Mouse (Mus musculus): ENCODE measurements around the gene Rad52. TPM values are rescaled to one million over a fixed set of nuclear protein-coding genes. Genes with fewer than 3 reads are reported as not detected.

The Rad52 gene
- 10 to 100 TPM; 27.4 to 31.5 TPM for total RNA-seq (2021)
- long read RNA-seq, experiment 1, partial matches to known transcripts, result 2 of 21 reads
- long read RNA-seq, experiment 1, other reads (novel, unspliced or antisense), result 18 of 21 reads
- long read RNA-seq, experiment 2, partial matches to known transcripts, result 1 of 17 reads
- long read RNA-seq, experiment 2, other reads (novel, unspliced or antisense), result 15 of 17 reads

DNA sequence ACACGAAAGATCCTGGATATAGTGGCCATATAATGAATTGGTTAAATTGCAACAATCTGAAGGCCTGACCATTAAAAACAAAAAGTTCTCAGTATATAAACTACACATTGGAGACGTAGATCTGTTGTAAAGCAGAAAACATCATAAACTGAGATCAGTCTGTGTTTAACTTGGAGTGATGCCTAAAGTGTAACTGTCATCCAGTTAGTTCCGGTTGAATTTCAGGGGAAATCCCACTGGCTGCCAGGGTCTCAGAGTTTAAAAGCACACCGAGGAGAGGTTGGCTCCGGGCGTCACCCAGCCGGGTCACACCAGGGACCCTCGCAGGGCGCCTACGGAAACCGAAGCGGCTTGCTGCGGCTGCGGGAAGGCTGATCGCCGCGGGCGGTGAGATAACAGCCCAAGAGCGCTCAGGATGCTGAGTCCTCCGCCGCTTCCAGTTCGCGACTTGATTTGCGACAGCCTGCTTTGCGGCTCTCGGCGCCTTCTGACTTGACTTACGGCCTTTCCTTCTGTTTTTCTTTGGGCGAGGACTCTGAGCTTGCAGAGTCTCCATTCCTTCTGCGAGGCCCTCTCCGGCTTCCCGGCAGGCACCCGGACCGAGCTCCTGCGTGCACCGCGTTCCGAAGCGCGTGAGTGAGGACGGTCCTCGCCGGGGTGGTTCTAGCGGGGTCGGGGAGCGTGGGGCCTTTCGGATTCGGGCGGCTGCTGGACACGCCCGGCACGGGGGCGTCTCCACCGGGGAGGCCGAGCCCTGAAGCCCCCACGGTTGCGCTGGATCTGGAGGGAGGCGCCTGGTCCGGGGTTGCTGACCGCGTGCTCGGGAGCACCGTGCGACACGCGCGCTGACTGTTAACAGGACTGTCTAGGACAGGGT, at the start of gene Rad52:
TSS of gene Rad52 (plus strand) at position 495 of the 877 bp plus-strand sequence.
- DNase-seq (ENCODE audit: low spot score in 2 of 2), result peak; percentile 91 to 92
- intact Hi-C loops (cut with DNase I), result loop anchor here (2.0 to 5.0 kb wide), 3 partner anchors 54 to 415 kb away; partner anchors contain the start of gene Erc1

DNA sequence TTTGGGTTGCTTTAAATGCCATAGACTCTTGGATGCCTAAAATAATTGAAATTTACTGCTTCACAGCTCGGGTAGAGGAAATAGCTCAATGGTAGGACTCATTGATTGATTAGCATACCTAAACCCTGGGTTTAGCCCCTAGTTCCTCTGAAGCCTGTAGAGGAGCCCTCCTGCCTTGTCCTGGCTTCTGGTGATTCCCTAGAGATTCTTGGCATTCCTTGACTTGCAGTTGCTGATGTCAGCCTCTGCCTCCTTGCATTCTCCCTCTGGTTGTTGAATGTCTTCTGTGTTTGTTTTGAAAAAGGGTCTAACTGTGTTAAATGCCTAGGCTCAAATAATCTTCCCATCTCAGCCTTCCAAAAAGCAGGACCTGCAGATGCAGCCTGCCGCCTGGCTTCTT, 48.3 kb upstream of the Rad52 start:
- intact Hi-C loops (cut with DNase I), result no loop called here
- no peak for DNase-seq (ENCODE audit: low spot score in 2 of 2)

GRCm38 (mm10) chr6:119855471-119855870, 47.0 kb upstream of the Rad52 start:
- intact Hi-C loops (cut with DNase I), result no loop called here
- no peak for DNase-seq (ENCODE audit: low spot score in 2 of 2)

- no peak for DNase-seq (ENCODE audit: low spot score in 2 of 2)
- intact Hi-C loops (cut with DNase I), result no loop called here
Measured at GRCm38 (mm10) chr6:119860236-119860635, 42.3 kb upstream of the Rad52 start.

DNA sequence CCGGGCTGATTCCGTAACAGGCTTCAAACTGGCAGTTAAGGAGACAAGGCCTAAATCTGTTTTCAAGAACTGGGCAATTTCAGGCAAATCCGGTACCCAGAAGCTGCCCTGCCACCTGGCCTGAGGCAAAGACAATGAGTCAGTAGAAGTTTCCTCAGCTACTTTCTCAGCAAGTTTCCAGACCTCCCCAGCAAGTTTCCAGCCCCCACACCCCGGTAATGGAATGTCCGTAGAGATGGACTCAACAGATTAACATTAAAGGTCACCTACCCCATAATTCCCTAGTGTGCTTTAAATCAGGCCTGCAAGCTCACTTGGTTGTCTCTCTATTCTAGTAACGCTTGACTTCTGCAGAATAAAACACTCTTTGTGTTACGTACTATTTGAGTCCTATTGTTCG, 41.0 kb upstream of the Rad52 start:
- DNase-seq (ENCODE audit: low spot score in 2 of 2), result no peak
- intact Hi-C loops (cut with DNase I), result no loop called here

- peak; percentile 75 to 89 for DNase-seq (ENCODE audit: low spot score in 2 of 2)
- intact Hi-C loops (cut with DNase I), result no loop called here
Measured at GRCm38 (mm10) chr6:119864341-119865034, 38.0 kb upstream of the Rad52 start.

DNA sequence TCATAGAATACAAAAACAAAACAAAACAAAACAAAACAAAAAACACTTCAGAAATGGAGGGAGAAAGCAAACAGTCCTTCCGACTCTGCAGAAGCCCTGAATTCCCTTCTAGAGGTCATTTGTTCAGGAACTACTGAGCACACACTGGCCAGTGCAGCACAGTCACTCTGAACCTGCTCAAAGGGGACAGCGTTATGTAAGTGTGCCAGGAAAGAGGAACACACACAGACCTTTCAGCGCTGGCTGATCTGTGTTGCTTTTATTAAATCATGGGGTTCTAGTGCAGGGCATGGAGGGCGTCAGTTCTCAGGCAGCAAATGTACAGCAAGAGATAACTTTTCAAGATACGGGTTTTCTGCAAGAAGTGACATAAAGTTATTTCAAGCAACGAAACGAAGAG, 19.3 kb upstream of the Rad52 start:
- no peak for DNase-seq (ENCODE audit: low spot score in 2 of 2)
- intact Hi-C loops (cut with DNase I), result no loop called here

GRCm38 (mm10) chr6:119892711-119893110, 9.8 kb upstream of the Rad52 start:
- no peak for DNase-seq (ENCODE audit: low spot score in 2 of 2)
- intact Hi-C loops (cut with DNase I), result no loop called here

DNA sequence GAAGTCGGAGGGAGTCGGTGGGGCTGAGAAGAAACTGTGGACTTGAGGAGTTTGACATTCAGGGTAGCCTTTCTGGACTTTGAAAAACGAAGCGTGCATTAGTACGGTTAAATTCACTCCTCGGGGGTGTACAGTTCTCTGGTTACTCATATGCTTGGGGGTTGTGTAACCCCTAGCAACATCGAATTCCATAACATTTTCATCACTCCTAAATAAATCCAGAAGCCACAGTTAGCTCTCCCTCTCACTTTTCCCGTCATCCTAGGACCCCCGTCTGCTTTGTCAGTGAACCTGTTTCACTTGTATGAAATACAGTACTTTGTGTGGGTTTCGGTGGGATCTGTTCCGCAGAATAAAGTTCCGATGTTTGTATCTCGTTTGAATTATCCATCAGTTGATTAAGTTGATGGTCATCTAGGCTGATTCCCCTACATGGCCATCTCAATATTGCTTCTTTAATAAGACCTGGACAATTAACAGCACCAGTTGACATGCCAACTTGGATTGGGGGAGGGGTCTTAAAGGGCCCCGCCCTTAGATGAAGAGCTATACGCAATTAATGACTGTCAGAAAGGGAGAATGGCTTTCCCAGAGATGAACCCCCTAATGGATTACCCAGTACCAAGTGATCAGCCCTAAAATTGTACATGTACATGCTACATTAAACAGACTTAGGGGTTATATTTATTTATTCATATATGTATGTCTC, 737 bp downstream of the Rad52 start:
- intact Hi-C loops (cut with DNase I), result loop anchor here (2.0 to 5.0 kb wide), 3 partner anchors 54 to 416 kb away; partner anchors contain the start of gene Erc1
- no peak for DNase-seq (ENCODE audit: low spot score in 2 of 2)

DNA sequence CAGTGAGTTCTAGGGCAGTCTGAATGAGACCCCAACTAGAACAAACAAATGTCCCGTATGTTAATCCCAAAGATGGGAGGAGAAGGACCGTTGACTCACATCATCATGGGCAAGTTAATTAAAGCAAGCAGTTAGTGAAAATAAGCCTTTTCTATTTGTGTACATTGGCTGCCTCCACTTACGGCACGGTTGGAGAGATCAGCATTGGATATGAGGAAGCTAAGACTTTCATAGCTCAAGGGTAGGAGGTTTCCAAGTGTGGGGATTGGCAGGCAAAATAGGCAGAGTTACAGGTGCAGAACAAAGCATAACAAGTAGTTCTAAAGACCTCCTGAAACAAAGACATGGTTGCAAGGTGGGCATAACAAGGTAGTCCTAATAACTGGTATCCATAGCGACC, 3.0 kb downstream of the Rad52 start:
- DNase-seq (ENCODE audit: low spot score in 2 of 2), result no peak
- intact Hi-C loops (cut with DNase I), result no loop called here

- DNase-seq (ENCODE audit: low spot score in 2 of 2), result no peak
- intact Hi-C loops (cut with DNase I), result no loop called here
Measured at GRCm38 (mm10) chr6:119912046-119912445, 9.5 kb downstream of the Rad52 start.

- intact Hi-C loops (cut with DNase I), result no loop called here
- DNase-seq (ENCODE audit: low spot score in 2 of 2), result no peak
Measured at GRCm38 (mm10) chr6:119915710-119916109, 13.2 kb downstream of the Rad52 start.

GRCm38 (mm10) chr6:119918561-119919181, 16.2 kb downstream of the Rad52 start:
- intact Hi-C loops (cut with DNase I), result no loop called here
- peak; percentile 20 to 34 for DNase-seq (ENCODE audit: low spot score in 2 of 2)

- no peak for DNase-seq (ENCODE audit: low spot score in 2 of 2)
- intact Hi-C loops (cut with DNase I), result loop anchor here (5.0 kb wide), 2 partner anchors 130 to 435 kb away; no protein-coding TSS in a partner anchor
Measured at GRCm38 (mm10) chr6:119922136-119922535, 19.6 kb downstream of the Rad52 start.

- no peak for DNase-seq (ENCODE audit: low spot score in 2 of 2)
- intact Hi-C loops (cut with DNase I), result loop anchor here (5.0 kb wide), 2 partner anchors 130 to 435 kb away; no protein-coding TSS in a partner anchor
Measured at GRCm38 (mm10) chr6:119922544-119922943, 20.0 kb downstream of the Rad52 start.

- intact Hi-C loops (cut with DNase I), result loop anchor here (5.0 kb wide), 2 partner anchors 132 to 437 kb away; no protein-coding TSS in a partner anchor
Measured at GRCm38 (mm10) chr6:119924235-119925005, 21.9 kb downstream of the Rad52 start.

More at GRCm38 (mm10) chr6:119924235-119925005, 21.9 kb downstream of the Rad52 start:
- peak; percentile 24 to 52 for DNase-seq (ENCODE audit: low spot score in 2 of 2)

All from left cerebral cortex, postnatal 14 days (tissue).